Mouse (Mus musculus) heart, postnatal 36 days (tissue): Measurements from ENCODE around the gene Tmem238. TPM values are rescaled to one million over a fixed set of nuclear protein-coding genes. Genes with fewer than 3 reads are reported as not detected.

ENCODE experiments used
- DNase-seq, 2 experiments: peaks; one replicate each; pipeline ENCODE4 v3.0.0; 2021 to 2022
- intact Hi-C: fragments of 180-260 bp; cut with DNase I; formaldehyde crosslinking; loops from one replicate; pipeline ENCODE4 v1.15.1; 2025
- total RNA-seq, 2 experiments: library from RNA; stranded (reverse); gene quantifications; 2 replicates each; pipeline ENCODE4 v1.2.3; 2021

Gene Tmem238
- total RNA-seq, 2 experiments from 2014 or later = 4.4 to 5.7 TPM

DNA sequence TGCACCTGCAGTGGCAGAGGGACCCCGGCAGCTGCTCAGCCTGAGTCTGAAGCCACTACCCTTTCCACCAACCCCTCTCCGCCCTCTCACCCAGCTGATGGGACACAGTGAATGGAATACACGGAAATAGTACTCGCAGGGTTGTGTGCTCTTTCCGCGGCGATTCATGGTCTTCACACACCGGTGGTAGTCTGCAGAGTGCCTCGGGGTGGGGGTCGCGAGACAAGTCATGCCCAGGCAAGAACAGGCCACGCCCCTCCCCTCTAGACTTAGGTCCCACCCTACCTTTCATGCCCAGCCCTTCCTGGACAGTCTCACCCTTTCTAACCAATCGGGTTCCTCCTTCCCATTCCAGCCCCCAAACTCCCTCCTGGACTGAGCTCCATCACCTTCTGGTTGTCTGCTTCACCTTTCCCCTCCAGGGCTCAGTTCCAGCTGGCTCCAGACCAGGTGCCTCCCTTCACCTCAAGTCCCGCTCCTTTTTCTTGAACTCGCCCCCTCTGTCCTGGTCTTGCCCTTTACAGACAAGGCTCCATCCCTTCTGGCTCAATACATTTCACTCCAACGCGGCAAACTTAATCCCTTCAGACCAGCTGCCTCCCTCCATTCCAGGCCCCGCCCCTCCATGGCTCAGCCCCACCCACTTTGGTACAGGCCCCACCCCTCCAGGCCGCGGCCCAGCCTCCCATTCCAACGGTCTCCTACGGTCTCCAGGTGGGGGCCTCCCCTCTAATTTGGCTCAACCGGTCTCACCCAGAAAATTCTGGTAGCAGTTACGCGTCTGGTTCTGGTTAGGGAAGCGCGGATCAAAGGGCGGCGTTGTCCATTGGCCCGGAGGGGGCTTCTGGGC, 37.3 kb downstream of the Tmem238 start:
- intact Hi-C loops = loop anchor here (10.0 kb wide), 1 partner anchor 487 kb away; no protein-coding TSS in a partner anchor
- no peak for DNase-seq

DNA sequence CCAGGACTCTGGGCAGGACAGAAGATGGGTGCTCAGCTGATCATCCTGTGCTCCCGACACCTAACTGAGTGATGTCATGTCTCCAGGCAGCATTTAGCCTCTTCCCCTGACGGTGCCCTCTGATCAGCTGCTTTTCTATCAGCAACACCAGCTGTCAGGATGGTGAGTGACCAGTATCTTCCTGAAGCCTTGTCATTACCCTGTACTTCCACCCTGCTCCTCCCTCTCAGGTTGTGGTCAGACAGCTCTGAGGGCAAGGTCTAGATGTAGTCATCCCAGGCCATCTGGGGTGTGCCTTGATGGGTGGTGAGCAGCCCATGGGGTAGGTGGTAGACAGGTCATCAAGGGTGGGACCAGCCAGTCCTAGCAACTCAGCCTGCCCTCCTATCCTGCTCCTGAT, 40.3 kb downstream of the Tmem238 start:
- intact Hi-C loops = no loop called here
- DNase-seq = no peak

DNA sequence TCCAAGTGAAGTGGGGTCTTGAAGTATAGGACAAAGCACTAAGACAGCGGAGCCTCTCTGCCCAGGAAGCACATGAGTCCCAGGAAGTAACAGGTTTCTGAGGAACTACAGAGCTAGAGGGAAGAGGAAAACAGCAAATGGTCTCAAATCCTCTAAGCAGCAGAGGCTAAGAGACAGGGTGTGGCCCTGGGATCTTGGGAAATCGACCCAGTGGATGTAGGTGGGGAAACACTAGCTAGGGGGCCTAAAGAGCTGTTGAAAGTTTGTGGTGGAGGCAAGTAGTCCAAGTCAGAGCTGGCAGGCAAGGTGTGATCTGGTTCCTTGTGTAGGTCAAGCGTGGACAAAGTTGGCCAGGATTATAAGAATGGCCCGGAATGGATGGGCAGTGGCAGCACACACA, 41.1 kb downstream of the Tmem238 start:
- intact Hi-C loops = no loop called here
- DNase-seq = no peak

DNA sequence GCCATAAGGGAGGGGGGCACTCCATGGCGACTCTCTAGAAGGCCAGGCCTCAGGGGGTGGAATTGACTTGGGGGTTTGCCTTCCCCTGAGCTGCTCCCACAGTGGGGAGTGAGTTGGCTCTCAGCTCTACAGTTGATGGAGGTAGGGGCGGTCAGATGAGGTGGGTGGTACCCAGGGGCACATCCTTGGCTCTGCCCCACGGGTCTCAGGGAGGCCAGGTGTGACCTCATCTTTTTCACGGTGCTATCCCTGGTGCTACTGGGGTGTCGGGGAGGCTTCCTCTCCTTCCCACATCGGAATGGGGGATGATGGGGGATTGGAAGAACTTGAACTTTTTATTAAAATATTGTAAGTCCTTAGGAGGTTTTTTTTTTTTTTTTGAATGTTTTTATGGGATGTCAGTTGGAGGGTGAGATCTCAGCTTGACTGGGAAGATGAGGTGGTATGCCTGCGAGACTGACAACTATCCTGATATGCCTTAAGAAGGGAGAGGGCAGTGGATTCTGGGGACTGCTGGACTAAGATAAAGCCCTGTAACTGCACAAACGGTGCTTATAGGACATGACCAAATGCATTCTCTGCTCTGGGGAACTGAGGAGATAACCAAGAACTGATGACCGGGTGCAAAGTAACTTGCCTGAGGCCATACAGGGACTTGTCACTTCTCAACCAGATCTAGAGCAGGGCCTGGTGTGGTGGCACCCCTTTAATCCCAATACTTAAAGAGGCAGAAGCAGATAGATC, 42.1 kb downstream of the Tmem238 start:
- intact Hi-C loops = no loop called here
- DNase-seq = no peak

DNA sequence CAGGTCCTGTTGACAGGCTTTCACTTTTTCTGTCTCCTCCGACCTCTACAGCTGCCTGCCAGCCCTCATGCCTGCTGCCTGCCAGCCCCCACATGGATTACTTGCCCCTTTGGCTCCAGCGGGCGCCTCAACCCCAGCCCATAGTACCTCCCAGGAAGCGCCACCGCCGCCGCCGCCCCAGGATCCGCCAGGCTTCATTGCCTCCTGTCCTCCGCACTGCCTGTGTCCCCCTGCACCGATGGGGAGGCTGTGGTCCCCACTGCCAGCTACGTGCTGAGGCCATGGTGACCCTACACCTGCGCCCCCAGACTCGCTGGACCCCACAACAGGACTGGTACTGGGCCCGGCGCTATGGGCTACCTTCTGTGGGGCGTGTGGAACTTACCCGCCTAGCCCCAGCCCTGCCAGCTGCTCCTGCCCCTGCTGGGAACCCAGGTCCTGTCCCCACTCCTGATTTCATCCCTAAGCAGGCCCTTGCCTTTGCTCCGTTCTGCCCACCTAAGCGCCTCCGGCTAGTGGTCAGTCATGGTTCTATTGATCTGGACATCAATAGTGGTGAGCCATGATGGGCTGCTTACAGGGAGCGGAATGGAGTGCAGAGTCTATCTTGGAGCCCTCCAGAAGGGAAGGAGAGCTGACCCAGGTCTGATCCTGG, 43.0 kb downstream of the Tmem238 start:
- intact Hi-C loops = no loop called here
- no peak for DNase-seq

DNA sequence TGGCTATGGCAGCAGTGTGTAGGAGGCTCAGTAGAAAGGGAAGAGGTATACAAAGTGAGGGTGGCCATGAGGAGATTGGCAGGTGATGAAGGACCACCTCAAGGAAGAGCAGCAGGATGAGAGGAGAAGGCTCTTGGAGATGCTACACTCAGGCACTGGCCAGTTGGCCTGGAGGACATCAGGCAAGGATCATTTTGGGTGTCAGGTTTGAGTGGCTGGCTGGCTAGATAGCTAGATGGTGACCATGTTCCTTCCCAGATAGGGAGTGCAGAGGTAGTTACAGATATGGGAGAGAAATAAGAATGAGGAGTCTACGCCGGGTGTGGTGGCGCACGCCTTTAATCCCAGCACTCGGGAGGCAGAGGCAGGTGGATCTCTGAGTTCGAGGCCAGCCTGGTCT, 44.6 kb downstream of the Tmem238 start:
- intact Hi-C loops = no loop called here
- no peak for DNase-seq

DNA sequence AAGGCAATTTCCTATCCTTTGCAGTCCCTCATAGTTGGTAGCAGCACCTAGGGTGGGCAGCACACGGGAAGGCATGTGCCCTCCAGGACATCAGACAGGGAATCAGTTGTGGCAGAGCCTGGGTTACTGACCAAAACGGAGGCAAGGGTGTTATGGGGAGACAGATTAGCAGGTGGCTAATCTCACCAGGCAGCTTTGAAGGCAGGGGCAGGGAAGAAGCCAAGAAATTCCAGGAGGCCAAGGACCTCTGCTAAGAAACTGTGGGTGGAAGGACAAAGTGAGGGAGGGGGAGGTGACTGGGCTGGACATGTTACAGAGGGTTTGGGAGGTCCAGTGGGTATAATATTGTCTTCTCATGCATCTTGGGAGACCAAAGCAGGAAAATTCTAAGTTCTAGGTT, 46.1 kb downstream of the Tmem238 start:
- intact Hi-C loops = no loop called here
- DNase-seq = no peak

DNA sequence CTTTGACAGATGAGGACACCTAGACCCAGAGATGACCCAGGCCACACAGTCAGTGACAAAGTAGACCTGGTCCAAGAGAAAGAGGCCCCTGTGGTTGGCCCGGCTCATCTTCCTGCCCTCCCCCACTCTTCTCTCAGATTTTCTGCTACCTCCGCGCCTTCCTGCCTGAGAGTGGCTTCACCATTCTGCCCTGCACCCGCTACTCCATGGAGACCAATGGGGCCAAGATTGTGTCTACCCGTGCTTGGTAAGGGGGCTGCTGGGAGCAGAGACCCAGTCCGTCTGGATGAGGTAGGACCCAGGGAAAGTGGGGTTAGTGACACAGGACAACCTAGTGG, 47.0 kb downstream of the Tmem238 start:
- intact Hi-C loops = no loop called here

DNA sequence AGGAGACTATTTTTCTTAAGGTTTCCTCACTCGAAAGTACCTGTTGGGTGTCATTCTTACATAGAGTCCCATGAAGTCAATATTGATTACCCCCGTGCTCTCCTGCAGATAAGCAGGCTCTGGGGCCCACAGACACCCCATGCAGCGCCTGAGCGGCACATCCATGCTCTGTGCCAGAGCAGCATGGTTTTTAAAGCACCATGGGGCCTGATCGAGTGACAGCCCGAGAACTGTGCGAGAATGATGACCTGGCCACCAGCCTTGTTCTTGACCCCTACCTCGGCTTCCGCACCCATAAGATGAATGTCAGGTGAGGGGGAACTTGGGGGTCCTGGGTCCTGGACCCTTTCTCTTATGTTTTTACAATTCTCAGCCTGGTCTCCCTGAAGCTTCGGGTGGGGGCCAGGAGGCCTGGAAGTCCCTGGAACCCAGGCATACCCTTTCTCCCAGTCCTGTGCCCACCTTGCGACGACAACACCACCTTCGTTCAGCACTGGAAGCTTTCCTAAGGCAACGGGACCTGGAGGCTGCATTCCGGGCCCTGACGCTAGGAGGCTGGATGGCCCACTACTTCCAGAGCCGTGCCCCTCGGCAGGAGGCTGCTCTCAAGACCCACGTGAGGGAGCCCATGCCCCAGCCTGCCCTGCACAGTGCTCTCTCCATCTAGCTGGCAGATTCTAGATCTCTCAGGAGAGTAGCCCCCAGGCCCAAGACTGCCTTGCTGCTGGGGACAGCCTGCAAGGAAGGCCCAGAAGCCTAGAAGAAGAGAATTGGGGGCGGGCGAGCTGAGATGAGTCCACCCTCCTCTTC, 47.6 kb downstream of the Tmem238 start:
- DNase-seq = no peak
- intact Hi-C loops = loop anchor here (2.0 kb wide), 2 partner anchors 47 to 55 kb away; partner anchors contain the start of gene Tmem238

More for the DNA sequence above, 47.0 kb downstream of the Tmem238 start:
- no peak for DNase-seq

DNA sequence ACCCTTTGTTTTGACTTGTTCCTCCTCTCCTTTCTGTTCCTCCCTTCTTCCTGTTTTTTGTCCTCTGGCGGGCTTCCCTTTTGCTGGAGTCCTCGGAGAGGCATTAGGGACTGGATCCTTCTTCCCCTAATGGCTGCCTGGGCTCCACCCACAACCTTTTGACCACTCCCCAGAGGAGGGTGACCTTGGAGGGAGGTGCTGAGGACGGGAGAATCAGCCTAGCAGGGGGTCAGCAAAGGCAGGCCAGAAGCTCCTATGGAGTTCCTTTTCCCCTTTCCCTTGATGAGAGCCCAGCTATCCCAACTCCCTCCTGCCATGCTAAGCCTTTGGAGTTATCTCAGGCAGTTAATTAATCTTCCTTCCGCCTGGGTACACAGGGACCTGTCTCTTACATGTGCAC, 48.3 kb downstream of the Tmem238 start:
- DNase-seq = peak; percentile 57 to 66
- intact Hi-C loops = loop anchor here (2.0 kb wide), 2 partner anchors 48 to 54 kb away; partner anchors contain the start of gene Tmem238

DNA sequence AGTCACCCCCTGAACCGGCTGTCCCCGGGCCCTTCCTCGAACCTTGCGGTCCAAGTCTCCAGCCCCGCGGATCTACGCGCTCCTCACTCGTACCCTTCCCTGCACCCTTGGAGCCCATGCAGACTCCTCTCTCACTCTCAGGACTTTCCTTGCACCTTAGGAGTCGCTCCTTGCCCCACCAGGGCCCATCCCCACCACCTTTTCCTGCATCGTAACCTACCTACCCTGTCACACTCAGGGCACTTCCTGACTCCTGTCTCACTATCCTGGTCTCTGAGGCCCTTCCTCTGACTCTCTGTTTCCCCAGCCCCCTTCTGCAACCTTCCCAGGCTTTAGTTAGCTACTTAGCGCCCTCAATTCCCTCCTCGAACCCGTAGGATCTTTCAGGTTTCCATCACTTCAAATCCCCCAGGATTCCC, 49.1 kb downstream of the Tmem238 start:
- no peak for DNase-seq
- intact Hi-C loops = loop anchor here (2.0 kb wide), 2 partner anchors 48 to 54 kb away; partner anchors contain the start of gene Tmem238

DNA sequence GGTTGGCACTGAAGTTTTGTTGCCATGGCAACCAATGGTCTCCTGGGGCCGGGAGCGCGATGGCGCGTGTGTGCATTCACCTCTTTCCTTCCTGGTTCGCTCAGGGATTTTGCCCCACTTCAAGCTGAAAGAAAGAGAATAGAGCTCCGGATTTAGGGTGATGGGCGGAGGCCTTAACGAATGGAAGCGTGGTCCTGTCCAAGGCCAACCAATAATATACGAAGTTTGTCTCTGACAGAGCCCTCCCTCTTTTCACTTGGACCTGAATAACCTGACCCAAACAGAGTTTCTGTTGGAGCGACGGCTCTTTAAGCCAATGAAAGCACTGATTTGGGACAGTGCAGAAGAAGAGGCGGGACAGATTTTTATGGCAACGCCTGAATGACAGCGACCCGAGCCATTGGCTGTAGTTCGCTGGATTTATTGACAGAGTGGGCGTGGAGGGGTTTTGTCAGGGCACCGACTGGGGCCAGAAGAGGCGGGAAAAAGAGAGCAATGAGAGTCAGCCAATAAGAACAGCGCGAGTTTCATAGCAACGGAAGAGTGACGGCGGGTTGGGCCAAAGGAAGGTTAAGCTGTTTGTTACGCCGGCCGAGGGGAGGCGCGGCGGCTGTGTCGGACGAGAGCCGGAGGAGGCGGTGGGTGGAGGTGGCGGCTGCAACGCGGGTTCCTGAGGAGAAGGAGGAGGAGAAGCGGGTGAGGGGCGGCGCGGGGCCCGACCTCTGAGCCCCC, 49.7 kb downstream of the Tmem238 start, which contains the start of gene Kmt5c:
TSS of gene Kmt5c (plus strand) at position 572 of the 732 bp plus-strand sequence.
- intact Hi-C loops = loop anchor here (2.0 kb wide), 3 partner anchors 49 to 71 kb away; partner anchors contain the start of gene Tmem238
- peak; percentile 95 for DNase-seq

DNA sequence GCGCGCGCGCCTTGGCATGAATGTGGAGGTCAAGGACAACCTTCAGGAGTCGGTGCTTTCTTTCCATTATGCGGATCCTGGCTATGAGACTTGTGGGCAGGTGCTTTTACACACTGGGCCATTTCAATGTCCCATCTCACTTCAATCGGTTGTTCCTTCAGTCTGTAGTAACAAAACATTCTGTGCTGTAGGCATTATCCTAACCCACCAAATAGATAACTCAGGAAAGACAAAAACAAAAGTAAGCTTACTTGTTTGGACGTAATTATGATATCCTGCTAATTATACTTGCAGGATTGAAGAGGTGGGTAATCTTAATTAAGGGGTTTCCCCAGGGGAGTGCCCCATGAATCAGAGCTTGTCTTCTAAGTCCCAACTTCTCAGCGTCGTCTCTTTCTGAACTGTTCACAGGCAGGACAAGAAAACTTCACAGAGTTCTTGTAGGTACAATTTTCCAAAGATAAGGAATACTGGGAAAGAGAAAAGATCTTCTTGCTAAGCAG, 50.4 kb downstream of the Tmem238 start:
- DNase-seq = no peak
- intact Hi-C loops = loop anchor here (2.0 kb wide), 1 partner anchor 72 kb away; no protein-coding TSS in a partner anchor

Other genes with a start within 250 kb of the Tmem238 start
- under 1 TPM; 0.54 to 0.89 TPM for gene Syt5, start 242.1 kb downstream of the Tmem238 start, total RNA-seq
- not detected for gene Ptprh, start 185.6 kb downstream of the Tmem238 start, total RNA-seq
- 1 to 10 TPM; 4.2 to 5.1 TPM for gene Tmem86b, start 158.2 kb downstream of the Tmem238 start, total RNA-seq
- 10 to 100 TPM; 72.1 to 73.7 TPM for gene Ppp6r1, start 130.6 kb downstream of the Tmem238 start, total RNA-seq
- gene Hspbp1, start 104.6 kb downstream of the Tmem238 start, total RNA-seq = 10 to 100 TPM; 27.2 to 34.7 TPM
- 1 to 10 TPM; 1.2 TPM for gene Brsk1, start 99.1 kb downstream of the Tmem238 start, total RNA-seq
- gene Tmem150b, start 64.4 kb downstream of the Tmem238 start, total RNA-seq = under 1 TPM; 0.11 to 0.30 TPM
- 10 to 100 TPM; 14.8 to 15.9 TPM for gene Kmt5c, start 49.5 kb downstream of the Tmem238 start, total RNA-seq
- gene Cox6b2, start 36.6 kb downstream of the Tmem238 start, total RNA-seq = 1 to 10 TPM; 1.9 to 2.3 TPM
- not detected for gene Fam71e2, start 18.4 kb downstream of the Tmem238 start, total RNA-seq
- gene Il11, start 6.8 kb downstream of the Tmem238 start, total RNA-seq = not detected
- gene Tmem190, start 6.7 kb downstream of the Tmem238 start, total RNA-seq = not detected
- 100 to 1,000 TPM; 515 to 545 TPM for gene Rpl28, start 3.2 kb upstream of the Tmem238 start, total RNA-seq
- 10 to 100 TPM; 89.8 to 95.7 TPM for gene Ube2s, start 22.9 kb upstream of the Tmem238 start, total RNA-seq
- gene Shisa7, start 55.0 kb upstream of the Tmem238 start, total RNA-seq = not detected
- gene Isoc2b, start 80.6 kb upstream of the Tmem238 start, total RNA-seq = 1 to 10 TPM; 3.9 to 4.6 TPM
- 10 to 100 TPM; 45.4 to 48.8 TPM for gene Isoc2a, start 87.5 kb upstream of the Tmem238 start, total RNA-seq
- not detected for gene Gm36210, start 116.9 kb upstream of the Tmem238 start, total RNA-seq
- 1 to 10 TPM; 7.2 to 9.2 TPM for gene Zfp628, start 125.6 kb upstream of the Tmem238 start, total RNA-seq
- gene Nat14, start 132.4 kb upstream of the Tmem238 start, total RNA-seq = 1 to 10 TPM; 4.3 to 5.1 TPM
- 1 to 10 TPM; 3.9 to 4.1 TPM for gene Ssc5d, start 136.1 kb upstream of the Tmem238 start, total RNA-seq
- 10 to 100 TPM; 26.5 to 34.0 TPM for gene Sbk2, start 174.8 kb upstream of the Tmem238 start, total RNA-seq
- 10 to 100 TPM; 31.5 to 45.5 TPM for gene Sbk3, start 181.5 kb upstream of the Tmem238 start, total RNA-seq
- 10 to 100 TPM; 14.2 to 16.4 TPM for gene Zfp579, start 206.5 kb upstream of the Tmem238 start, total RNA-seq
- gene Zfp524, start 224.8 kb upstream of the Tmem238 start, total RNA-seq = 10 to 100 TPM in 1 of 2 experiments, 1 to 10 TPM in 1; 9.7 to 10.4 TPM
- gene Fiz1, start 225.0 kb upstream of the Tmem238 start, total RNA-seq = 10 to 100 TPM; 17.0 to 21.6 TPM
- gene Gm44973, start 225.8 kb upstream of the Tmem238 start, total RNA-seq = not detected
- gene Zfp865, start 230.7 kb upstream of the Tmem238 start, total RNA-seq = 10 to 100 TPM; 14.1 to 14.9 TPM
- not detected for gene Ccdc106, start 230.9 kb upstream of the Tmem238 start, total RNA-seq
- not detected for gene 4632433K11Rik, start 244.5 kb upstream of the Tmem238 start, total RNA-seq
- 1 to 10 TPM; 5.2 to 6.1 TPM for gene Zfp784, start 248.8 kb upstream of the Tmem238 start, total RNA-seq